Mouse (Mus musculus) midbrain, embryonic 11.5 days (tissue): ENCODE data around the gene Rtkn2. TPM values are rescaled to one million over a fixed set of nuclear protein-coding genes. Genes with fewer than 3 reads are reported as not detected.

ENCODE experiments used
- ATAC-seq: fragments of 200-750 bp; cut with Nextera tagmentation; 2 replicates; pipeline ENCODE4 v1.8.0; 2017; ENCODE audit warnings: moderate TSS enrichment, moderate library complexity; ENCODE audit not compliant: low FRiP score
- DNase-seq: peaks from one replicate; pipeline ENCODE4 v3.0.0; 2015; ENCODE audit warnings: low spot score; ENCODE audit errors: missing footprints
- H3K27ac ChIP-seq: fragments of 300-500 bp; sonication (generic); 2 replicates; pipeline ENCODE4 v1.5.1; 2014; ENCODE audit warnings: low read depth, low read length
- H3K27me3 ChIP-seq: fragments of 300-500 bp; sonication (generic); 2 replicates; pipeline ENCODE4 v1.6.1; 2014; ENCODE audit warnings: mild to moderate bottlenecking, low read length, moderate library complexity, mixed read lengths; ENCODE audit not compliant: control insufficient read depth, insufficient read depth
- H3K36me3 ChIP-seq: fragments of 300-500 bp; sonication (generic); 2 replicates; pipeline ENCODE4 v1.6.1; 2014; ENCODE audit warnings: mild to moderate bottlenecking, low read length, moderate library complexity, mixed read lengths; ENCODE audit not compliant: control insufficient read depth, insufficient read depth
- H3K4me1 ChIP-seq: fragments of 300-500 bp; sonication (generic); 2 replicates; pipeline ENCODE4 v1.6.1; 2014; ENCODE audit warnings: low read length; ENCODE audit not compliant: control insufficient read depth, insufficient read depth
- H3K4me2 ChIP-seq: fragments of 300-500 bp; sonication (generic); 2 replicates; pipeline ENCODE4 v1.6.1; 2014; ENCODE audit warnings: mild to moderate bottlenecking, moderate library complexity
- H3K4me3 ChIP-seq: fragments of 300-500 bp; sonication (generic); 2 replicates; pipeline ENCODE4 v1.5.1; 2014; ENCODE audit warnings: low read depth, low read length
- H3K9ac ChIP-seq: fragments of 300-500 bp; sonication (generic); 2 replicates; pipeline ENCODE4 v1.6.1; 2014; ENCODE audit warnings: low read length
- H3K9me3 ChIP-seq: fragments of 300-500 bp; sonication (generic); 2 replicates; pipeline ENCODE4 v1.6.1; 2016; ENCODE audit warnings: low read length; ENCODE audit not compliant: control insufficient read depth
- WGBS: fragments of 180-500 bp; shearing (Covaris S2); extraction: QIAGEN DNeasy Blood & Tissue Kit; methylation state at CpG from one replicate; pipeline ENCODE4 v1.1.7; 2014; 5-methylcytosine and 5-hydroxymethylcytosine counted together
- polyA plus RNA-seq: library from polyadenylated mRNA; unstranded; fragments of >200 nt; fragmentation: Nextera tagmentation; extraction: Ambion mirVana; gene quantifications from 2 replicates; pipeline ENCODE4 v1.2.1, GENCODE M21; 2014

Gene Rtkn2
- polyA plus RNA-seq, 1 experiment from 2014 or later: 19.9 TPM

GRCm38 (mm10) chr10:68043973-68044372 is 64.6 kb downstream of the Rtkn2 start:
- Histone ChIP-seq H3K4me3 (no peak overlapping the region), H3K27me3 (no peaks in the 10 kb centered on the region), H3K27ac (no peak overlapping the region), H3K4me2 (no peak overlapping the region), H3K9me3 (no peaks in the 10 kb centered on the region), H3K9ac (no peak overlapping the region), H3K36me3 (peaks cover 3% of the 10 kb centered on the region; the same call in 1 of the 2 replicates), H3K4me1 (peaks cover 3% of the 10 kb centered on the region)
- WGBS: 37% methylated on average over 6 of the region's 6 CpGs
- ATAC-seq (peak; percentile 58; the same call in 1 of the 2 replicates), DNase-seq (no peak)

GRCm38 (mm10) chr10:68044864-68045263 is 65.5 kb downstream of the Rtkn2 start:
- no peak for DNase-seq
- Histone ChIP-seq H3K4me1 (peaks cover 3% of the 10 kb centered on the region), H3K36me3 (peaks cover 3% of the 10 kb centered on the region; the same call in 1 of the 2 replicates), H3K27me3 (no peaks in the 10 kb centered on the region), H3K9ac (no peak overlapping the region), H3K27ac (no peak overlapping the region), H3K4me2 (no peak overlapping the region), H3K9me3 (no peaks in the 10 kb centered on the region), H3K4me3 (no peak overlapping the region)
- ATAC-seq: no peak
- WGBS: 80% methylated on average over 8 of the region's 8 CpGs

GRCm38 (mm10) chr10:68048641-68049305 is 69.4 kb downstream of the Rtkn2 start:
- Histone ChIP-seq H3K4me2 (no peak overlapping the region), H3K27me3 (no peaks in the 10 kb centered on the region), H3K36me3 (peaks cover 3% of the 10 kb centered on the region; the same call in 1 of the 2 replicates), H3K9me3 (no peaks in the 10 kb centered on the region), H3K9ac (no peak overlapping the region), H3K27ac (no peak overlapping the region), H3K4me3 (no peak overlapping the region), H3K4me1 (peaks cover 3% of the 10 kb centered on the region; the same call in 1 of the 2 replicates)
- no peak for DNase-seq
- ATAC-seq: no peak
- 84% methylated on average over 8 of the region's 8 CpGs for WGBS

GRCm38 (mm10) chr10:68050882-68051281 is 71.5 kb downstream of the Rtkn2 start:
- Histone ChIP-seq H3K4me2 (no peak overlapping the region), H3K27me3 (no peaks in the 10 kb centered on the region), H3K9ac (no peak overlapping the region), H3K36me3 (no peaks in the 10 kb centered on the region), H3K4me3 (no peak overlapping the region), H3K27ac (no peak overlapping the region), H3K9me3 (no peaks in the 10 kb centered on the region), H3K4me1 (no peaks in the 10 kb centered on the region)
- ATAC-seq (no peak), DNase-seq (no peak)
- WGBS: 90% methylated on average over 13 of the region's 13 CpGs

GRCm38 (mm10) chr10:68051316-68051933 is 72.1 kb downstream of the Rtkn2 start:
- no peak overlapping the region for H3K4me2 ChIP-seq
- no peak overlapping the region for H3K27ac ChIP-seq
- WGBS: 90% methylated on average over 14 of the region's 14 CpGs
- H3K36me3 ChIP-seq: no peaks in the 10 kb centered on the region
- DNase-seq (no peak), ATAC-seq (no peak)
- H3K4me3 ChIP-seq: no peak overlapping the region
- no peak overlapping the region for H3K9ac ChIP-seq
- no peaks in the 10 kb centered on the region for H3K9me3 ChIP-seq
- no peaks in the 10 kb centered on the region for H3K27me3 ChIP-seq
- no peaks in the 10 kb centered on the region for H3K4me1 ChIP-seq

GRCm38 (mm10) chr10:68052307-68052706 is 72.9 kb downstream of the Rtkn2 start:
- WGBS: 85% methylated on average over 8 of the region's 8 CpGs
- Histone ChIP-seq H3K36me3 (no peaks in the 10 kb centered on the region), H3K9ac (no peak overlapping the region), H3K4me1 (no peaks in the 10 kb centered on the region), H3K27me3 (no peaks in the 10 kb centered on the region), H3K27ac (no peak overlapping the region), H3K4me2 (no peak overlapping the region), H3K9me3 (no peaks in the 10 kb centered on the region), H3K4me3 (no peak overlapping the region)
- ATAC-seq (no peak), DNase-seq (no peak)

GRCm38 (mm10) chr10:68054131-68054530 is 74.8 kb downstream of the Rtkn2 start:
- WGBS: 89% methylated on average over 5 of the region's 5 CpGs

GRCm38 (mm10) chr10:68054706-68055105 is 75.3 kb downstream of the Rtkn2 start:
- no peak for ATAC-seq
- no peak overlapping the region for H3K4me2 ChIP-seq
- H3K36me3 ChIP-seq: no peaks in the 10 kb centered on the region
- no peak overlapping the region for H3K9ac ChIP-seq
- H3K4me1 ChIP-seq: no peaks in the 10 kb centered on the region
- peak; percentile 65 for DNase-seq
- 89% methylated on average over 6 of the region's 6 CpGs for WGBS
- no peak overlapping the region for H3K4me3 ChIP-seq
- H3K9me3 ChIP-seq: no peaks in the 10 kb centered on the region
- H3K27me3 ChIP-seq: no peaks in the 10 kb centered on the region
- H3K27ac ChIP-seq: no peak overlapping the region

More at GRCm38 (mm10) chr10:68054131-68054530, 74.8 kb downstream of the Rtkn2 start:
- H3K36me3 ChIP-seq: no peaks in the 10 kb centered on the region
- DNase-seq (no peak), ATAC-seq (no peak)
- no peak overlapping the region for H3K4me2 ChIP-seq
- H3K4me1 ChIP-seq: no peaks in the 10 kb centered on the region
- H3K4me3 ChIP-seq: no peak overlapping the region
- no peak overlapping the region for H3K9ac ChIP-seq
- no peaks in the 10 kb centered on the region for H3K9me3 ChIP-seq
- H3K27ac ChIP-seq: no peak overlapping the region
- no peaks in the 10 kb centered on the region for H3K27me3 ChIP-seq

GRCm38 (mm10) chr10:68057841-68058240 is 78.5 kb downstream of the Rtkn2 start:
- ATAC-seq (no peak), DNase-seq (peak; percentile 59)
- WGBS: 90% methylated on average over 3 of the region's 3 CpGs
- Histone ChIP-seq H3K9me3 (no peaks in the 10 kb centered on the region), H3K9ac (no peak overlapping the region), H3K4me3 (no peak overlapping the region), H3K27me3 (no peaks in the 10 kb centered on the region), H3K36me3 (no peaks in the 10 kb centered on the region), H3K27ac (no peak overlapping the region), H3K4me2 (no peak overlapping the region), H3K4me1 (no peaks in the 10 kb centered on the region)
